Mouse (Mus musculus) limb, embryonic 11.5 days (tissue): ENCODE measurements around the gene Exoc6b. TPM values are rescaled to one million over a fixed set of nuclear protein-coding genes. Genes with fewer than 3 reads are reported as not detected.
A peak's percentile ranks its signal among the peaks of the same experiment; 100 is the strongest.
"Not testable (repeated sequence)": the region's sequence is repeated elsewhere in the genome, so short reads cannot be mapped to it uniquely, and the experiment has no call there.

Experiments used
- ATAC-seq: fragments of 200-750 bp; cut with Nextera tagmentation; 2 replicates; pipeline ENCODE4 v1.8.0; 2017; ENCODE audit warnings: low read depth; ENCODE audit not compliant: insufficient number of reproducible peaks, low FRiP score, low TSS enrichment
- DNase-seq: peaks from one replicate; pipeline ENCODE4 v3.0.0-alpha.2; 2015; ENCODE audit warnings: low spot score
- H3K27ac ChIP-seq: fragments of 300-500 bp; sonication (generic); replicated peaks from 2 replicates; pipeline ENCODE4 v1.5.1; 2014; ENCODE audit warnings: low read depth, mild to moderate bottlenecking, low read length
- H3K27me3 ChIP-seq: fragments of 300-500 bp; sonication (generic); 2 replicates; pipeline ENCODE4 v1.6.1; 2014; ENCODE audit warnings: mild to moderate bottlenecking, low read length, mixed read lengths; ENCODE audit not compliant: control insufficient read depth, insufficient read depth
- H3K36me3 ChIP-seq: fragments of 300-500 bp; sonication (generic); 2 replicates; pipeline ENCODE4 v1.6.1; 2014; ENCODE audit warnings: mild to moderate bottlenecking, low read length, moderate library complexity, mixed read lengths; ENCODE audit not compliant: control insufficient read depth, insufficient read depth
- H3K4me1 ChIP-seq: fragments of 300-500 bp; sonication (generic); 2 replicates; pipeline ENCODE4 v1.6.1; 2014; ENCODE audit warnings: low read length, mixed read lengths; ENCODE audit not compliant: control insufficient read depth, insufficient read depth
- H3K4me2 ChIP-seq: fragments of 300-500 bp; sonication (generic); 2 replicates; pipeline ENCODE4 v1.6.1; 2014; ENCODE audit warnings: low read depth, mild to moderate bottlenecking, moderate library complexity; ENCODE audit not compliant: severe bottlenecking
- H3K4me3 ChIP-seq: fragments of 300-500 bp; sonication (generic); 2 replicates; pipeline ENCODE4 v1.5.1; 2014; ENCODE audit warnings: low read depth, low read length
- H3K9ac ChIP-seq: fragments of 300-500 bp; sonication (generic); 2 replicates; pipeline ENCODE4 v1.6.1; 2014; ENCODE audit warnings: mild to moderate bottlenecking, low read length
- H3K9me3 ChIP-seq: fragments of 300-500 bp; sonication (generic); 2 replicates; pipeline ENCODE4 v1.6.1; 2016; ENCODE audit warnings: low read length; ENCODE audit not compliant: control insufficient read depth
- WGBS: fragments of 180-500 bp; shearing (Covaris S2); extraction: QIAGEN DNeasy Blood & Tissue Kit; methylation state at CpG from one replicate; pipeline ENCODE4 v1.1.7; 2014; 5-methylcytosine and 5-hydroxymethylcytosine counted together
- polyA plus RNA-seq: library from polyadenylated mRNA; unstranded; fragments of >200 nt; fragmentation: Nextera tagmentation; extraction: Ambion mirVana; gene quantifications from 2 replicates; pipeline ENCODE4 v1.2.1, GENCODE M21; 2014

The Exoc6b gene
- 30.5 and 32.6 TPM in 2 replicates for polyA plus RNA-seq

DNA sequence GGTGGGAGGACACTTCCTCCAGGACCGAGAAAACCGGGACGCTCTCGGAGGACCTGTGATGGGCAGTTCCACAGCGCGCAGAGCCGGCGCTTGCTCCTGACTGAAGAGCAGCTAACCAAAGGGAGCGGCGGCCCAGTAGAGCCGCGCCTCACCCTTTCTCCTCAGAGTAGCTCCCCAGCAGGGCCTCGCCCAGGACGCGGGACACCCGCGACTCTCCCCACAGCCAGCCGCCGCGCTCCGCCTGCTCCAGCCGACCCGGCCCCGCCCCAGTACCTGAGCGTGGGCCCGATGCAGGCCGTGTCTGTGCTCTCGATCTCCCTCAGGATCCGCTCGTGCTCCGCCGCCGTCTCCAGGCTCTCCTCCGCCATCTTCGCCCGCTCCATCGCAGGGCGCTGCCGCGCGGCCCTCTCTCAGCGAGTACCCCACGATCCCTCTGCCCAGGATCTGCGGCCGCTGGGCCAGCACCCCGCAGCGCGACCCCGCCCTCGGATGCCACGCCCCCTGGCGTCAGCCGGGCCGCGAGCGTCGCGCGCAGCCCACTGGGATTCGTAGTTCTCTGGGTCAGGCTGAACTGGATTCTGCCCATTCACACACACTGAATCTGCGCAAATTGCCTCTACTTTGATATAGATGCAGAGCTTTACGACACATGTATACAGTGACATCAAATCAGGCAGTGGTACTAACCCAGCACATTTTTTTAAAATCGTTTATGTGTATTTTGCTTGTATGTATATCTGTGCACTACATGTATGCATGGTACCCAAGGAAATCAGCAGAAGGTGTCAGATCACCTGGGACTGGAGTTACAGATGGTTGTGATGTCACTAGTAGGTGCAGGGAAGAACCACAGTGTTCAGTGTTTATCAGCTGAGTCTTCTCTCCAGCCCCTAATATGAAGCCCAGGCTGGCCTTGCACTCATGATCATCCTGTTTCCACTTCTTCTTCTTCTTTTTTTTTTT is at the start of gene Exoc6b:
TSS of gene Exoc6b (minus strand) at position 491 of the 963 bp plus-strand sequence.
- ATAC-seq, result peak; percentile 92
- no peak within 1 kb of the TSS for H3K27ac ChIP-seq
- WGBS, result under 1% methylated on average over 62 of the region's 63 CpGs
- no peaks in the 10 kb centered on the region for H3K9me3 ChIP-seq
- peak within 1 kb of the TSS; percentile 89 for H3K4me2 ChIP-seq
- peak within 1 kb of the TSS; percentile 89 for H3K9ac ChIP-seq
- DNase-seq, result peak; percentile 87
- H3K27me3 ChIP-seq, result no peaks in the 10 kb centered on the region
- H3K4me3 ChIP-seq, result peak within 1 kb of the TSS; percentile 93
- H3K36me3 ChIP-seq, result no peaks in the 10 kb centered on the region
- H3K4me1 ChIP-seq, result peaks cover 4% of the 10 kb centered on the region; the same call in 1 of the 2 replicates

DNA sequence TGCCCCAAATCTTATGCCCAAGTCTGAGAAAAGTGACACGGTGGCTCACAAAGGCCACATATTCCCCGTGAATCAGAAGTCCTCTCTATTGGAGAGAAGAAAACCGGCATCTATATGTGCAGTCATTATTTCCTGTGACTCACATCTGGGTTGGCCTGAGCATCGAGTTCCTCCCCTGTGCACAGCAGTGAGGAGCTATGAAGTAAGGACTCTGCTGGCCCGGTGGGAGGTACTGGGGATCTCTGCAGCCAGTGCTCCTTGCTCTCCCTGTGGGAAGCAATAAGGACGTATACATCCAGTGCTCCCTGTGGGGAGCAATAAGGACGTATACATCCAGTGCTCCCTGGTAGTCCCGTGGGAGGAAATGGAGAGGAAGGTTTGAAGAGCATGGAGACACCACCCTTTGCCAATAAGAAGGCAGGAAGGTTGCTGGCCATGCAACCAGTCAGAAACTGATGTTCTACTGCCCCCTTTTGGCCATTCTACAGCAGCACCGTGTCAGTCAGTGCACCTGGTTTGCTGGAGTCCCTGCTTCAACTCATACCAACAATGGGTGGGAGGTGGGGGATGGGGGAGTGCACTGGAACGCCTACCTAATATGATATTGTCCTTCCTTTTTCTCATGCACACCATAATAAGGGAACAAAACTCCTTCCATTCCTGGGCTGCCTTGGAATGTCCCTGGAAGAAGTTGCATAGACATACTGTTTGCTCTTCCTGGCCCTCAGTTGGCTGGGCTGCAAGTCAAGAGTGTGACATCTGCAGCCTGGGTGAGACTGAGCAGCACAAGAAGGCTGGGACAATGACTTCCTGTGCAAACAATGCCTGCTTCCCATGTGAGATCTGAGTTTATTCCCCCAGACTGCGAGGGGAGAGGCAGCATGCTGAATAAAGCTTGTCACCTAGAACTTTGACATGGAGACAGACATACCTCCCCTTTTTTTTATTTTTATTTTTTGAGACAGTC is 48.5 kb upstream of the Exoc6b start:
- ATAC-seq, H3K27me3 ChIP-seq: not testable (repeated sequence)
- WGBS, result 35% methylated on average over 9 of the region's 11 CpGs

DNA sequence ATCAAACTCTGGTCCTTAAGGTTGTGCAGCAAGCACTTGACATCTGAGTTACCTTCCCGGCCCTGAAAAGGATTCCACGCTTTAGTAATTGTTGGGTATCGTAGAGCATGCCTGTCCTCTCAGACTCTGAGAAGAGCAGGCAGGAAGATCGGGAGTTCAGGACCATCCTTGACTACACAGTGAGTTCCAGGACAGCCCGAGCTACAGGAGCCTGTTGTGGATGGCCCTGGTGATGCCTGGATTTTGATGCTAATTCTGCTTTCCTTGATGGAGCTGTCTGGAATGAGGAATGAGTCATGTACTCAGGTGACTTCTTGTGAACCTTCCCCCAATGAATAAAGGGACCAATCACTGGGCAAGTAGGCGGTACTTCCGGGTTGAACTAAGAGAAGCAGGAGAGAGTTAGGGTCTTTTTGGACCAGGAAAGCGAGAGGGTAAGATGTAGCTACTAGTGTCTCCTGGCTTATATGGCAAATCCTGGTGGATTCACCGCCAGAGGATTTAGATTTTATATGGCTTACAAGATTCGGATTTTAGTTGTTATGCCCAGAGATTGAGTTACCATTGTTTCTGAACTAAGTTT is 35.8 kb upstream of the Exoc6b start:
- Histone ChIP-seq H3K27ac (no peak overlapping the region), H3K36me3 (no peaks in the 10 kb centered on the region), H3K27me3 (no peaks in the 10 kb centered on the region), H3K9me3 (no peaks in the 10 kb centered on the region), H3K4me1 (no peaks in the 10 kb centered on the region), H3K4me3 (no peak overlapping the region), H3K9ac (no peak overlapping the region), H3K4me2 (no peak overlapping the region)
- ATAC-seq (no peak), DNase-seq (no peak)
- 90% methylated on average over 10 of the region's 10 CpGs for WGBS

More for the DNA sequence above, 48.5 kb upstream of the Exoc6b start:
- H3K9ac ChIP-seq, H3K27ac ChIP-seq, H3K36me3 ChIP-seq, H3K4me2 ChIP-seq, H3K4me1 ChIP-seq, H3K9me3 ChIP-seq, H3K4me3 ChIP-seq: not testable (repeated sequence)
- DNase-seq, result peak; percentile 66

DNA sequence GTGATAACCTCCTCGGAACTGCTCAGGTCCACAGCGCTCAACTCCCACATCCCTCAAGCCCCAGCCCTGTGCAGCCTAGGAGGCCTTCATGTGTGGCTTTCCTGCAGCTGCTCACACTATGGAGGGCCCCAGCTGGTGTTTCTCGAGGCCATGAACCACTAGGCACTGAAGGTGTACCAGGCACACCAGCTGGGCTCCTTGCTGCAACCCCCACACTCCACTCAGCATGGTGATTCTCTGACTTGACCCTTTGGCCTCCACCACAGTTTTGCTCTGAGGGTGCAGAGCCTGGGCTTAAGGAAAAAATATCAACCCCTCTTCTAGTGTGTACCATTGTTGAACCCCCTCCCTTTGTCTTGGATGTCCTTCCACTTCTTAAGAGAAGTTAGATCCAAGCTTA is 34.0 kb upstream of the Exoc6b start:
- WGBS, result 82% methylated on average over 3 of the region's 3 CpGs
- Histone ChIP-seq H3K27ac (no peak overlapping the region), H3K4me3 (no peak overlapping the region), H3K36me3 (no peaks in the 10 kb centered on the region), H3K9me3 (no peaks in the 10 kb centered on the region), H3K27me3 (no peaks in the 10 kb centered on the region), H3K4me1 (no peaks in the 10 kb centered on the region), H3K9ac (no peak overlapping the region), H3K4me2 (no peak overlapping the region)
- ATAC-seq (no peak), DNase-seq (no peak)

DNA sequence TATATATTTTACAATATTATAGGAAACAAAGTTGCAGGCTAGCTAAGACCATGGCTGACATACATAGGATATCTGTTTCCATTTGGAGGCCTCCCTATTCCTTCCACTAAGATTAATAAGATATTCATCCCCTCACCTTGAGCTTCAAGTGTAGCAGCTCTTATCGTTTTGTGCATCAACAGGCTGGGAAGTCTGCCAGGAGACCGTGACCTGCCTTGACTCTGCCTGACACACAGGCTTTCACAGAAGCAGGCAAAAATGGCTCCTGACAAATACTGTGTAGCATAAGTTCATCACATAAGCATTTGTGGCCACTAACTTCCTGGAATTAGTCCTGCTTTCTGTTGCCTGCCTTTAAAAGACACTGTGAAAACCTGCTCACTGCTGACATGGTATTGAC is 27.1 kb upstream of the Exoc6b start:
- Histone ChIP-seq H3K9me3 (no peaks in the 10 kb centered on the region), H3K9ac (no peak overlapping the region), H3K36me3 (no peaks in the 10 kb centered on the region), H3K27ac (no peak overlapping the region), H3K4me3 (no peak overlapping the region), H3K4me1 (no peaks in the 10 kb centered on the region), H3K4me2 (no peak overlapping the region), H3K27me3 (no peaks in the 10 kb centered on the region)
- 93% methylated on average over 2 of the region's 2 CpGs for WGBS
- DNase-seq (no peak), ATAC-seq (no peak)

DNA sequence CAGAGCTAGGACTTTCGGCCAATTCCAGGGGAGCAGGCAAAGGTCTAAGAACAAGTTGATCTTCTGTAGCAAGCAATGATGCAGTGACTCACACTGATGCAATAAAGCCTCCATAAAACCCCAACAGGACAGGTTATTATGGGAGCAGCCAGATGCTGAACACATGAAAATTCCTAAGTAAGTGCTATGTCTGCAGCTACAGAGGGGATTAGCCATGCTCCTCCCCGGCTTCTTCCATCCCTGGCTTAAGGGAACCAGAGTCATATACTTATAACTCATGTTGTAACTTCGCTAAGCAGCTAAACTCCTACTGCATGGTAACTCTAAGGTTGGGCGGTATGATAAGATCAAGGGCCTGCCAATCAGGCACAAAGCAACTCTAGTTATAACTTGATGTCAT is 18.1 kb upstream of the Exoc6b start:
- DNase-seq (no peak), ATAC-seq (no peak)
- Histone ChIP-seq H3K9me3 (no peaks in the 10 kb centered on the region), H3K4me2 (no peak overlapping the region), H3K4me3 (no peak overlapping the region), H3K27ac (no peak overlapping the region), H3K36me3 (no peaks in the 10 kb centered on the region), H3K4me1 (0 out of 2 replicates have a peak, but pooled peaks cover 4% of the 10 kb centered on the region), H3K27me3 (no peaks in the 10 kb centered on the region), H3K9ac (no peak overlapping the region)
- WGBS, result 67% methylated on average over 4 of the region's 4 CpGs

DNA sequence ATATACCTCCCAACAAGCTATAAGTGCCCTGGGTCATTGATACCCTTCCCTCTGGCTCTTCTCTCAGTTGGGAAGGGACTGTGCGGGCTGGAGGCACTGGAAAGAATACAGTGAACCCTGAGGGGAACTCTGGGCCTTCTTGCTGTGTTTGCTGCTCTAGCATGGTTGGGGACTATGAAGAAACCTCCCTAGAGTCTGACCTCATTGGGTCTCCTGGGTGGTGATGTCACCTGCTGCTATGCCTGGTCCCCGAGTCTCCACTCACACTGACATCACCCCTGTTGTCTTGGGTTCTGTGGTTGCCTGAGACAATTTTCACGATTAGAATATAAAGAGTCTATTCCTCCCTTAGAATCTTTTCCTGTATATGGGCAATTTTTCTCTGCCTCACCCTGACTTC is 17.3 kb upstream of the Exoc6b start:
- Histone ChIP-seq H3K9me3 (no peaks in the 10 kb centered on the region), H3K9ac (no peak overlapping the region), H3K36me3 (no peaks in the 10 kb centered on the region), H3K4me3 (no peak overlapping the region), H3K27ac (no peak overlapping the region), H3K4me1 (0 out of 2 replicates have a peak, but pooled peaks cover 4% of the 10 kb centered on the region), H3K27me3 (no peaks in the 10 kb centered on the region), H3K4me2 (no peak overlapping the region)
- WGBS, result 76% methylated on average over 3 of the region's 3 CpGs
- no peak for DNase-seq
- ATAC-seq, result no peak

DNA sequence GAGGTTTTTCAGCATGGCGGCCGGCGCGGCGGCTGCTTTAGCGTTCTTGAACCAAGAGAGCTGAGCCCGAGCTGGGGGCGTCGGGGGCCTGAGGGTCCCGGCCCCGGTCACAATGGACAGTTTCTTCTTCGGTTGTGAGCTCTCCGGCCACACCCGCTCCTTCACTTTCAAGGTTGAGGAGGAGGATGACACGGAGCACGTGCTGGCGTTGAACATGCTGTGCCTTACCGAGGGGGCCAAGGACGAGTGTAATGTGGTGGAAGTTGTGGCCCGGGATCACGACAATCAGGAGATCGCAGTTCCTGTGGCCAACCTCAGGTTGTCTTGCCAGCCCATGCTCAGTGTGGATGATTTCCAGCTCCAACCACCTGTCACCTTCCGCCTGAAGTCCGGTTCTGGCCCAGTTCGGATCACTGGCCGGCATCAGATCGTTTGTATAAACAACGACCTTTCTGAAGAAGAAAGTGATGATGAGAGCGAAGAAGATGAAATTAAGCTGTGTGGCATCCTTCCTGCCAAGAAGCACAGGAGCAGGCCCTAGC is 6.9 kb upstream of the Exoc6b start:
- not testable (repeated sequence) for H3K9ac ChIP-seq, H3K27ac ChIP-seq, DNase-seq, H3K4me3 ChIP-seq, H3K4me1 ChIP-seq, H3K9me3 ChIP-seq, ATAC-seq, H3K27me3 ChIP-seq, H3K4me2 ChIP-seq, H3K36me3 ChIP-seq
- WGBS, result 89% methylated on average over 29 of the region's 29 CpGs
